ENCODE assay signal across 9 mouse cellular contexts in the genomic region with DNA sequence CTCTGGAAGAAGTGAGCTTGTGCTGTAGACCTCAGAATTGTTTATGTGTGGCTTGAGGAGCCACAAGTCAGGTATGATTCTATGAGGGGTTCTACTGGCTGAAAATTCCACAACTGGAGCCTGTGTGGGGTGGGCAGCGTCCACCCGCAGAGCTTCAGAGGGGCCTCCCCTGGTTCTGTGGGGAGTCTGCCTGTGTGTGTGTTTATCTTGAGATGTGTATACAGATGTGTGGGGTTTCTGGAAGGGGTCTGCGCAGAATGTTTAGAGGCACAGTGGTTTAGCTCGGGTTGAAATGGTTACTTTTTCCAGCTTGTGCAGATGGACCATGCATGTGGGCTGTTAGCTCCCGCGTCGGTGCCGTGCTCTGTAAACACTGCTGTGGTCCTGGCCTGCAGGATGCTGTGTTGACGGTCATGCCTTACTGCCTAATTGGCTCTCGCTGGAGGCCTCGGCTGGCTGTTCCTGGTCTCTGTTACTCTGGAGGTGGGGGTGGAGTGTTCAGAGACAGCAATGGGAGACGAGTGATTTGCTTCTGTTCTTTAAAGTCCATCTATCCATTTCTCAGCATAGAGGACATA.
A peak's percentile ranks its signal among the peaks of the same experiment; 100 is the strongest.
DNase-seq lines count a peak whose midpoint lies in the region; ATAC-seq and TF ChIP-seq lines count a peak whose summit lies in the region.
"Had no signal": no experiment of that assay in that cellular context is flagged by ENCODE, and none has a peak within 500 bp of the region (broad histone marks: within the 10 kb centered on the region; RNA-seq: fewer than 3 reads in every experiment).

No protein-coding gene starts in this region.

- no peaks in the 10 kb centered on the region for H3K36me3 ChIP-seq in lung, embryonic 14.5 days (ENCODE audit: insufficient read depth)
- H3K36me3 ChIP-seq in embryonic facial prominence, embryonic 14.5 days (ENCODE audit: control insufficient read depth, insufficient read depth, low read length), result no peaks in the 10 kb centered on the region
- no peaks in the 10 kb centered on the region for H3K36me3 ChIP-seq in hindbrain, embryonic 11.5 days (ENCODE audit: control insufficient read depth, insufficient read depth, low read length)
- no peaks in the 10 kb centered on the region for H3K36me3 ChIP-seq in neural tube, embryonic 12.5 days
- H3K36me3 ChIP-seq in liver, postnatal 0 days (replicated peaks; ENCODE audit: insufficient read depth, low read length), result no peaks in the 10 kb centered on the region
- H3K36me3 ChIP-seq in liver, embryonic 11.5 days (ENCODE audit: control insufficient read depth, insufficient read depth, low read length), result no peaks in the 10 kb centered on the region

- WGBS in lung, embryonic 14.5 days, result 13% methylated on average over 12 of the region's 12 CpGs
- 23% methylated on average over 12 of the region's 12 CpGs for WGBS in embryonic facial prominence, embryonic 14.5 days
- 56% methylated on average over 12 of the region's 12 CpGs for WGBS in hindbrain, embryonic 11.5 days
- 48% methylated on average over 12 of the region's 12 CpGs for WGBS in neural tube, embryonic 12.5 days
- WGBS in liver, postnatal 0 days (ENCODE audit: insufficient replicate concordance), result 54% methylated on average over 12 of the region's 12 CpGs
- 44% methylated on average over 12 of the region's 12 CpGs for WGBS in liver, embryonic 11.5 days

- no peak for TF ChIP-seq CTCF in lung, embryonic 14.5 days (IDR thresholded peaks at IDR 0.05; ENCODE audit: low read depth)
- no peak for TF ChIP-seq CTCF in liver, postnatal 0 days (IDR thresholded peaks at IDR 0.05; ENCODE audit: low read depth)

- H3K4me3 ChIP-seq in lung, embryonic 14.5 days (ENCODE audit: low read depth, low read length), result no peak overlapping the region
- H3K4me3 ChIP-seq in embryonic facial prominence, embryonic 14.5 days (ENCODE audit: low read depth, low read length), result no peak overlapping the region
- no peak overlapping the region for H3K4me3 ChIP-seq in hindbrain, embryonic 11.5 days (ENCODE audit: low read depth, low read length)
- H3K4me3 ChIP-seq in neural tube, embryonic 12.5 days, result no peak overlapping the region
- H3K4me3 ChIP-seq in liver, postnatal 0 days (ENCODE audit: low read depth, low read length), result no peak overlapping the region
- H3K4me3 ChIP-seq in liver, embryonic 11.5 days (ENCODE audit: low read depth, low read length), result no peak overlapping the region
- H3K4me3 ChIP-seq: myocyte had no signal

- no peaks in the 10 kb centered on the region for H3K9me3 ChIP-seq in lung, embryonic 14.5 days (ENCODE audit: low read depth, low read length)
- no peaks in the 10 kb centered on the region for H3K9me3 ChIP-seq in embryonic facial prominence, embryonic 14.5 days (ENCODE audit: control insufficient read depth, low read length)
- H3K9me3 ChIP-seq in hindbrain, embryonic 11.5 days (ENCODE audit: control insufficient read depth, low read length), result no peaks in the 10 kb centered on the region
- H3K9me3 ChIP-seq in neural tube, embryonic 12.5 days, result no peaks in the 10 kb centered on the region
- no peaks in the 10 kb centered on the region for H3K9me3 ChIP-seq in liver, postnatal 0 days (ENCODE audit: low read length)
- H3K9me3 ChIP-seq in liver, embryonic 11.5 days (ENCODE audit: control insufficient read depth, low read length), result no peaks in the 10 kb centered on the region

- peaks cover 17% of the 10 kb centered on the region for H3K4me1 ChIP-seq in lung, embryonic 14.5 days (ENCODE audit: insufficient read depth)
- H3K4me1 ChIP-seq in embryonic facial prominence, embryonic 14.5 days (ENCODE audit: control insufficient read depth, insufficient read depth, low read length), result peaks cover 22% of the 10 kb centered on the region
- H3K4me1 ChIP-seq in hindbrain, embryonic 11.5 days (replicated peaks; ENCODE audit: control insufficient read depth, insufficient read depth, low read length), result no peaks in the 10 kb centered on the region
- peaks cover 8% of the 10 kb centered on the region; the same call in 1 of the 2 replicates for H3K4me1 ChIP-seq in neural tube, embryonic 12.5 days
- no peaks in the 10 kb centered on the region for H3K4me1 ChIP-seq in liver, postnatal 0 days (ENCODE audit: insufficient read depth)
- H3K4me1 ChIP-seq in liver, embryonic 11.5 days (replicated peaks; ENCODE audit: control insufficient read depth, insufficient read depth, low read length), result no peaks in the 10 kb centered on the region; the same call in 1 of the 2 replicates

- H3K27me3 ChIP-seq in lung, embryonic 14.5 days (ENCODE audit: insufficient read depth, low read length), result no peaks in the 10 kb centered on the region
- no peaks in the 10 kb centered on the region for H3K27me3 ChIP-seq in embryonic facial prominence, embryonic 14.5 days (replicated peaks; ENCODE audit: control insufficient read depth, insufficient read depth, low read length)
- H3K27me3 ChIP-seq in hindbrain, embryonic 11.5 days (ENCODE audit: control insufficient read depth, insufficient read depth, low read length), result no peaks in the 10 kb centered on the region
- H3K27me3 ChIP-seq in neural tube, embryonic 12.5 days (replicated peaks), result no peaks in the 10 kb centered on the region
- no peaks in the 10 kb centered on the region for H3K27me3 ChIP-seq in liver, postnatal 0 days (ENCODE audit: insufficient read depth, low read length)
- no peaks in the 10 kb centered on the region for H3K27me3 ChIP-seq in liver, embryonic 11.5 days (replicated peaks; ENCODE audit: control insufficient read depth, insufficient read depth, low read length)

- H3K4me2 ChIP-seq in lung, embryonic 14.5 days, result 0 out of 2 replicates have a peak overlapping the region, but pooled peaks have one; percentile 7
- H3K4me2 ChIP-seq in embryonic facial prominence, embryonic 14.5 days (ENCODE audit: low read depth, low read length), result no peak overlapping the region
- no peak overlapping the region for H3K4me2 ChIP-seq in hindbrain, embryonic 11.5 days (replicated peaks; ENCODE audit: low read depth, low read length)
- H3K4me2 ChIP-seq in neural tube, embryonic 12.5 days (replicated peaks), result no peak overlapping the region; the same call in 1 of the 2 replicates
- no peak overlapping the region for H3K4me2 ChIP-seq in liver, postnatal 0 days (ENCODE audit: low read depth, low read length)
- no peak overlapping the region for H3K4me2 ChIP-seq in liver, embryonic 11.5 days

- DNase-seq in lung, embryonic 14.5 days, result peak; percentile 61
- no peak for DNase-seq in lung, postnatal 14 days
- DNase-seq in embryonic facial prominence, embryonic 14.5 days (ENCODE audit: low spot score), result peak; percentile 72
- peak; percentile 8 for DNase-seq in hindbrain, embryonic 11.5 days (ENCODE audit: low spot score)
- no peak for DNase-seq in liver, postnatal 0 days
- no peak for DNase-seq in liver, embryonic 11.5 days (ENCODE audit: low spot score)
- DNase-seq in spleen, adult 18-20 months, result no peak

- no peak for TF ChIP-seq EP300 in liver, postnatal 0 days (IDR thresholded peaks at IDR 0.05; ENCODE audit: low read depth)

- H3K9ac ChIP-seq in lung, embryonic 14.5 days, result no peak overlapping the region
- H3K9ac ChIP-seq in embryonic facial prominence, embryonic 14.5 days (ENCODE audit: low read depth, low read length), result no peak overlapping the region
- no peak overlapping the region for H3K9ac ChIP-seq in hindbrain, embryonic 11.5 days (ENCODE audit: low read depth, low read length)
- H3K9ac ChIP-seq in neural tube, embryonic 12.5 days, result no peak overlapping the region
- H3K9ac ChIP-seq in liver, postnatal 0 days (replicated peaks), result no peak overlapping the region
- H3K9ac ChIP-seq in liver, embryonic 11.5 days (ENCODE audit: low read depth, low read length), result no peak overlapping the region

- ATAC-seq in lung, embryonic 14.5 days (ENCODE audit: insufficient read depth), result peak; percentile 78
- ATAC-seq in embryonic facial prominence, embryonic 14.5 days (ENCODE audit: low read depth), result peak; percentile 66
- no peak for ATAC-seq in hindbrain, embryonic 11.5 days (ENCODE audit: low FRiP score)
- ATAC-seq in neural tube, embryonic 12.5 days (ENCODE audit: low FRiP score, low read depth), result 0 out of 2 replicates have a peak, but pooled peaks have one; percentile 21
- no peak for ATAC-seq in liver, postnatal 0 days
- ATAC-seq in liver, embryonic 11.5 days (replicated peaks; ENCODE audit: low FRiP score), result no peak

- H3K27ac ChIP-seq in lung, embryonic 14.5 days (ENCODE audit: low read depth), result peak overlapping the region; percentile 61; the same call in 1 of the 2 replicates
- peak overlapping the region; percentile 67 for H3K27ac ChIP-seq in embryonic facial prominence, embryonic 14.5 days (replicated peaks; ENCODE audit: low read depth, low read length)
- H3K27ac ChIP-seq in hindbrain, embryonic 11.5 days (ENCODE audit: low read depth, low read length), result no peak overlapping the region
- H3K27ac ChIP-seq in neural tube, embryonic 12.5 days, result no peak overlapping the region
- H3K27ac ChIP-seq in liver, postnatal 0 days (ENCODE audit: low read depth), result no peak overlapping the region
- no peak overlapping the region for H3K27ac ChIP-seq in liver, embryonic 11.5 days (ENCODE audit: low read depth, low read length)

Comparison
In these comparisons a context has a peak if more than half of its experiments do, and no peak if none do; other contexts are left out.
1. DNase-seq: peak in lung, embryonic 14.5 days (single experiment), embryonic facial prominence, embryonic 14.5 days (single experiment) and hindbrain, embryonic 11.5 days (single experiment); none in lung, postnatal 14 days (single experiment), liver, postnatal 0 days (single experiment), liver, embryonic 11.5 days (single experiment) and spleen, adult 18-20 months (0 of 2).
2. ATAC-seq: peak in lung, embryonic 14.5 days (single experiment), embryonic facial prominence, embryonic 14.5 days (single experiment) and neural tube, embryonic 12.5 days (single experiment); none in hindbrain, embryonic 11.5 days (single experiment), liver, postnatal 0 days (single experiment) and liver, embryonic 11.5 days (single experiment).
3. H3K27ac ChIP-seq: peak in lung, embryonic 14.5 days (single experiment) and embryonic facial prominence, embryonic 14.5 days (single experiment); none in hindbrain, embryonic 11.5 days (single experiment), neural tube, embryonic 12.5 days (single experiment), liver, postnatal 0 days (single experiment) and liver, embryonic 11.5 days (single experiment).